Mouse (Mus musculus) CH12F3 (cell line): ENCODE measurements around the gene C2cd5.

Experiments
- in situ Hi-C: fragments of 300-500 bp; cut with MboI; formaldehyde crosslinking; loops from 2 replicates; pipeline ENCODE4 v1.14.3; 2020; ENCODE audit warnings: low sequenced_read_pairs

Gene C2cd5

DNA sequence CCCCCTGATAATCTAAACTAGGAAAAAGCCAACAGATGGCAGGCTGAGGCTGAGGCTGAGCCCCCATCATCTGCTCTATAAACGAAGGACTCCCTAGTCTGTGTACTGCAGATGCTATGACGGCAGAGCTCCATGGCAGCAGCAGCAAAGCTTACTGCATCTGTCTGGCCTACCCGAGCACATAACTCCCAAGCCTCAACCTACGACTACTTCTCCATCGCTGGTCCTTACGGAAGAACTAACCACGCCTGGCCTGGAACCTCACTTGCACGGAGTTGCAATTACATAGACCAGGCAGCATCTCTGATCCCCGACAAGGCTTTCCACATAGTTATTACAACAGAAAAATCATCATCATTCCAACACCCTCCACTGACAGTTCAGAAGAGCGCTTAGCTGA is 23.5 kb downstream of the C2cd5 start:
- in situ Hi-C loops, result no loop called here

DNA sequence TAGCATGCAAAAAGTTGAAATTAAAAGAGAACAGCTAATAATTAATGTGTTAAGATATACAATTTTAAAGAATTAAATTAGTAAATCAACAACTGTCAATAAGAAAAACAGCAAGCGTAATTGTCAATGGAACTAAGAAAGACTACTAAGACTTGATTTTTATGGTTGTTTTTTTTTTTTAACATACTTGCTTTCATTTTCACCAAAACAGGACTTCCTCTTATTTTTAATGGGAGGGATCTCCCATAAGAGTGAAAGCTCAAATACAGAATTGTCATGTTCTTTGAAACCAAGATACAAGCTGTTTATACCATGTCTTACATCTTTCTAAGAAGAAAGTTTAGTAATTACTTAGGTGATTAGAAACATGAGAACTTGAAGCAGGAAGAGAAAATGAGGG is 26.0 kb downstream of the C2cd5 start:
- in situ Hi-C loops, result no loop called here

DNA sequence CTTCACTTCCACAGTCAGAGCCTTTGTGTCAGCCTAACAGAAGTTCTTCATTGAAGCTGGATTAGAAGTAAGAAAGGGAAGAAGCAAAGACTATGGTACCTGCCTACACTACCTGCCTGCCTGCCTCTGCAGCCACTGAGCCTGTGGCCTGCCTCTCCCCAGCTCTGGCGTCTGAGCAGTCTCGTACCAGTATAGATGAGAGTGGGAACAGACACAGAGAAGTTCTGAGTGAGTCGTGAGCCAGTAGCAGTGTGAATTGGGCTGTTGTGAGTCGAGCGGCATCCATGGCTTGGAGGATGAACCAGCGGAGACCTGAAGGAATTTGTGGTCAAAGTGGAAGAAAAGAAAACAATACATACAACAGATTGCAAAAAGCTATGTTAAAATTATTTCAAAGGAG is 26.5 kb downstream of the C2cd5 start:
- in situ Hi-C loops, result no loop called here

DNA sequence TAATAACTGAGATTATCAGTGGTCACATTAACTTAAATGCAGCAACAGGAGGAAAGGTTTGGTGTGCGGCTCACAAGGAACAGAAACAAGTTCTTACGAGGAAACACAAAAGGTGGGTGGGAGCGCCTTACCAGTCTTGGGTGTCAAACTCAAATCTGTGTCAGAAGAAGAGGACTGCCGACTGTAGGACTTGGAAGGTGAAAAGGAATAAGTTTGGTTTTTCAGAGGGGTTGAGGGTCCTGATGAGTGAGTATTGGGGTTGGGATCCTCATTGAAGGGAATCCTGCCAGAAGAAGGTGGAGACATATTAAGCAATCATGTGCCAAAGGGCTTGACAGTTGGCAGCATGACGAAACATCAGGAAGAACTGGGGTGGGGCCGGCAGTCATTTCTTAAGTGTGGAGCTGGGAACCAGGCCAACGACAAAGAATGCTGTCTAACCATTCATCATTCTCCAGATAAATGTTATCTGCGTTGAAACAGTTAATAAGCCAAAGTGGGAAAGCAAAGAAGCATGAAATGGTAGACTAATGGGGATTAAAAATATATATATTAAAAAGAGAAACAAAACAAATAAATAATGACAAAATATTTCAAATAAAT is 27.4 kb downstream of the C2cd5 start:
- in situ Hi-C loops, result no loop called here

DNA sequence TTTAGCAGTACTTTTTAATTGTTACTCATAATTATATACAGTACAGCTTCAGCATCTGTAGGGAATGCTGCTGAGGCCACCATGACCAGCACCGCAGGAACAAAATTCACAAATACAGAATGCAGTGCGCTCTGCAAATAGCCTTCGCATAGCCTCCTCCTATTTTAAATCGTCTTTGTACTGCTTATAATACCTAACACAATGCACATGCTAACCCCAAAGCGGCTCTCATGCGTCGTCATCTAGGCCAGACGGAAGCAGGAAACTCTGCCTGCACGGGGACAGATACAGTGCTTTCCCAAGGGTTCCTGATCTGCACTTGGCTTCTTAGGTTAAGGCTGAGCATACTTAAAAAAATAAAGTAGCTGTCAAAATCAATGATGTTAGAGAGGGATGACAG is 29.2 kb downstream of the C2cd5 start:
- in situ Hi-C loops, result no loop called here

DNA sequence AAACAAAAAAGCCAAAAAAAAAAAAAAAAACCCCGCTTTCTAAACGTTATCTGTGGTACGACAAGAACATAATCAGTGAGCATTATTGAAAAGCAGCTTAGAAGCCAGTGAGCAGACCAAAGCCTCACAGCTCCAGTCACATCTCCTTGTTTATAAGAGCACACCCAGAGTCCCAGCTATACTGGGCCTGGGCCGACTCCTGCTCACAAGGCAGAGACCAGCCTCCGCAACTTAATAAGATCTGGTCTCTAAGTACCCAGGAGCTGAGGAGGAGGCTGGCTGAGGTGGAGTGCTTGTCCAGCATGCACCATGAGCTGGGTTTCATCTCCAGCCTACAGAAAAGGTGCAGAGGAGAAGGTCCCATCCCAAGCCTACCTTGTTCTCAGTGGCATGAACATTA is 29.9 kb downstream of the C2cd5 start:
- in situ Hi-C loops, result no loop called here

DNA sequence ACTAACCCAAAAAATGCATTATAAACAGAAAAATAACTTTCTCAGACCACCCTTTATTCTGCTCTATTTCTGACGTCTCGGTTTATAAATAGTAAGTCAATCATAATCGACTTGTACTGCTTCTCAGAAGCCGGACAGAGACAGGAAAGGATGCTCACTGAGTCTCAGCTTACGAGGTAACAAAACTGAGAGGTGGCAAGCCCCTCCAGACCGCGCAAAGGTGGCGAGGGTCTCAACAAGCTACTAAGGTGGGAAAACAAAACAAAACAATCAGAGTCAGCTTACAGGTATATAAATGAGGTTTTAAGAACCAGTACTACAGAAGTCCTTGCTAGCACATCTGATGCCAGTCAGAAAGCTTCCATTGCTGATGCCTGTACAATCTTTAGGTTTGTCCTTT is 30.3 kb downstream of the C2cd5 start:
- in situ Hi-C loops, result no loop called here

DNA sequence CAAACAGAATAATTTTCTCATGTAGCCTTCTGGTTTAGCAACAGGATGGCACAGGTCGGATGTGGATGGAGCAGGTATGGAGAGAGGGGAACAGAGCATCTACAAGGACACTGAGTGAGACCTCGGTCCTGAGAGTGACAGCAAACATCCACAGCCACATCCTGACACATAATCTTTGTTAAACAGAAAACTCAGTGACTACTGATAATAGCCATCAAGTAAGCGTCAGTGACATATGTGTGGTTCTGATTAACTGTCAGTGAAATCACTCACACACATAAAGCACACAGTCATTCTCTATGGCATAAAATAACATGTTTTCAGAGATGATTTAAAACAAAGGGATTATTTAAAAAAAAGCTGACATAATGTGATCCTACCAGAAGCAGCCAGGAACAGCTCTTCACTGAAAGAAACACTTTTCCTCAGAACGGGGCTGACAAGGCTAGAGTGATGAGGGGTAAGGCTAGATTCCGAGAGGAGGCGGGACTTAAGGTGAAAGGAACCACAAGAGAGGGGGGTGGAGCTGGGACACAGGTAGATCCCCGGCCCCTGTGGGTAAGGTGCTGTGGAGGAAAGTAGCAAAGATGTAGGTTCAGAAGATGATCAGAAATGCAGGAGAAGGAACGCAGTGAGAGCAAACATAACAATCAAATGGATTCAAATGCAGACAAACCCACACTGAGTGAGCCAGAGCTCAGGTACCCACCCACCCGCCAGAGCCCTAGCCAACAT is 31.6 kb downstream of the C2cd5 start:
- in situ Hi-C loops, result no loop called here

DNA sequence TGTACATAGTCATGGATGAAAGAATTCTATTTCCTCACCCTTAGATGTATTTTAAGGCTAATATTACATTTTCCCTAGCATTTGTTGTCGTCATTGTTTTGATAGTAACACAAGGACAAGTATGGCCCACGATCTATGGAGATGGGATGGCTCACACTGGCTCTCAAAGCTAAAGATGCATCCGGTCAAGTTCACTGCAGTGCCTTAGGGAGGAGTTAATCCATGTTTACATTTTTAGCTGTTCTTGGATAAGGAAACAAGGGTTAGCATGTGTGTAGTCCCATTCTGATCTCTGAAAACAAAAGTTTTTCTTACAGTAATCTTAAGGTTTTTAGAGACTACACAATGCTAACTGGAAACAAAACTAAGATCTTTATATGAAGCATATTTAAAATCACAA is 32.3 kb downstream of the C2cd5 start:
- in situ Hi-C loops, result no loop called here

DNA sequence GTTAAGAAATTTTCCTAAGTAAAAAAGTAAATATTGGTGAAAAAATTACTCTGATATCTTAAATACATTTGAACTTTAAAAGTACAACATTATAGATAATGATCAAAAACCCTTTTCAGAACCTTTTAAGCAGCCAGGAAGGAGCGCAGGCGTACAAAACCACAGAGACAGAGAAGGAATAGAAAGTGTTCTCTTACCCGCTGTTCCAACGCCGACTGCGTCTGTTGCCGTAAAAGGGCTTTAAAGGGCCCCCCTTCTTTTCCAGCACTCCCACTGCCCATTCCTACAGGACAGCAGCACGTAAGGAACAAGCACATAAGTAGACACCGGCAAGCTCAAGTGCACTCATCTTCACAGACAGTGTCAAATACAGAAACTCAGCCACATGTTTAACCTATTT is 33.1 kb downstream of the C2cd5 start:
- in situ Hi-C loops, result no loop called here

DNA sequence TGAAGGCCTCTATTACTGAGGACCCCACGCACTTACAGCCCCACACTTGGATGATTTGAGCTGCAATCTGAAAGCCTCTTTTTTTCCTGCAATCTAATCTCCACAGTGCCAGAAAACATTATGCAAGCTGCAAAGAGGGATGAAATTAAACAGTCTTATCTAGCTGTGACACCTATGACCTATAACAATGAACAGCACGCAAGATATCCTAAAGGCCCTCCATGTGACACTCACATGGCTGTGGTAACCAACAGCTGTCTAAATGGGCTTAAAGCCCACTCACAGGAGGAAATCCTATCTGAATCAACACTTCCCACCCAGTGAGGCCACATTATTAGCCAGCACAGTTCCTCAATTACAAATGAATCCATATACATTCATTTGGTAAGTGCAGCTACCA is 35.9 kb downstream of the C2cd5 start:
- in situ Hi-C loops, result no loop called here

DNA sequence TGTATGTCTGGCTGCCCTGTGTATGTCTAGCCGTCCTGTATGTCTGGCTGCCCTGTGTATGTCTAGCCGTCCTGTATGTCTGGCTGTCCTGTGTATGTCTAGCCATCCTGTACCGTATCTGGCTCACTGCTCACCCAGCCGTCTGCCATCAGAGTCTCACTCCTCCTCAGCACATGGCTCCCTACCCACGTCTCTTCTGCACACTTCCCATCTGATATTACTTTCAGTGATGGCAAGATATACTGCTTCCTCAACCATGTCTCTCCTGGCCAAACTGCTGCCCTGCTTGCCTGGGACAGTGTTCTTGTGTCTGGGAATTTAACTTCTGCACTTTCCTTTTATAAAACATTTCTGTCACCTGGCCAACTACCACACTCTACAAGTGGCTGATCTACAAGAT is 42.3 kb downstream of the C2cd5 start:
- in situ Hi-C loops, result no loop called here

DNA sequence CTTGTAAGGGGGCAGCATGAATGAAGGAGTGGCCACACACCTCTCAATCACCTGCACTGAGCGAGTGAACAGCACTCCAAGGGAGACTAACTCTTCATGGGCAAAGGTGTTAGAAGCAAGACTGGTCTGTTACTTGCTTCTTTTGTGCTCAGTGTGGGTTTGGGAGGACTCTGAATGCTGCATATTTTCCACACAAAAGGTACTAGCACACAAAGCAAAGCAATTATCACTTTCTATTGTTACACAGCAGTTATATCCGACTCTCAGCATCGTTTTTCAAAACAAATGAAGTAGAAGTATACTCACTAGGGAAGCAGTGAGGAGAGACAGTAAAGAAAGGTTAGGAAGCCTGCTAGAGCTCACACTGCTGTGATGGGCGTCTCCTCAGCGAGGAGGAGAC is 48.4 kb downstream of the C2cd5 start:
- in situ Hi-C loops, result no loop called here

DNA sequence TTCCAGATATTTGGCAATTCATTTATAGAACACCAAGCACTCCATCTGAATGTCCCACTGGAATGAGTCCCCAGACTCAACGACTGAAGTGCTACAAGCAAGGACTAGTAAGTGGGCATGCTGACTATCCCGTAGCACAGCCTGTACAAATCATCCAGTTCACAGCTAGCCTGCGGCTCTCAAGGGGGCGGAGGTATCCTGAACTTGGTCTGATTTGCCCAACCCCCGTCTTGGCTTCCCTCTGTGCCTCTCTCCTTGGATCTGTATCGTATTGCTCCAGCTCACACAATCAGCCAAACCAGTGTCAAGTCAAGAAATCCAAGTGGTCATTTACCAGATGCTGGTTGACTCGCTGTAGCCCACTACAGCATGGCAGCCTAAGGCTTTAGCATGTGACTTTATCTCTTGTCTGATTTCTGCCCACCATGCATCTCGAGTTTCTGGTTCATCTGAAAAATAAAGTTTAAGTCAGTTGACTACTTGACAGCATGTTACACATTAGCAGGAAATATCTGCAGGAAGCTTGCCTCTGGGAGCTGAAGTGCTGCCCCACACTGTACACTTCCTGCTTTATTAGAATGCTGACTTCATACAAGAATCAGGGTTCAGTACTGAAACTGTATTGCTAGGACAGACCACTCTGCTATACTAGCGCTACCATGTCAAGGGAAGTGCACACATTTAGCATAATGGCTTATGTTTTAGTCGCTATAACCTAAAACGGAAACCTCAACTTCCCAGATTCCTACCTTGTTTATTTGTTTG is 50.0 kb downstream of the C2cd5 start:
- in situ Hi-C loops, result no loop called here

DNA sequence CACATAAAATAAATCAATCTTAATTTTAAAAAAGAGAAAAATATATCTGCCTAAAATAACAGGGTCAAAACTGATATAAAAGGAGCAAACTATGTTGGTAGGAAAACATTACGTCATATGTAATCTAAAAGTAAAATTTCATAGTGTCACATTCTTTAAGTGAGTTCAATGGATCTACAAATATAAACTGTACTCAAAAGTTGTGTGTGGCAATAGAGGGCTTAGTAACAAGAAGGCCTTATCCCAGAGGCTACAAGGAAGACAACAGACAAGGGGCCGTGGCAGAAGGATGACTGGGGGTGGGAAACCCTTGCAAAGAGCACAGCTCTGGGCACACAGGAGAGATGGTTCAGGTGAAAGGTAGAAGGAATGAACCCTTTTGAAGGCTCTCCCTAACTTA is 50.8 kb downstream of the C2cd5 start:
- in situ Hi-C loops, result no loop called here

DNA sequence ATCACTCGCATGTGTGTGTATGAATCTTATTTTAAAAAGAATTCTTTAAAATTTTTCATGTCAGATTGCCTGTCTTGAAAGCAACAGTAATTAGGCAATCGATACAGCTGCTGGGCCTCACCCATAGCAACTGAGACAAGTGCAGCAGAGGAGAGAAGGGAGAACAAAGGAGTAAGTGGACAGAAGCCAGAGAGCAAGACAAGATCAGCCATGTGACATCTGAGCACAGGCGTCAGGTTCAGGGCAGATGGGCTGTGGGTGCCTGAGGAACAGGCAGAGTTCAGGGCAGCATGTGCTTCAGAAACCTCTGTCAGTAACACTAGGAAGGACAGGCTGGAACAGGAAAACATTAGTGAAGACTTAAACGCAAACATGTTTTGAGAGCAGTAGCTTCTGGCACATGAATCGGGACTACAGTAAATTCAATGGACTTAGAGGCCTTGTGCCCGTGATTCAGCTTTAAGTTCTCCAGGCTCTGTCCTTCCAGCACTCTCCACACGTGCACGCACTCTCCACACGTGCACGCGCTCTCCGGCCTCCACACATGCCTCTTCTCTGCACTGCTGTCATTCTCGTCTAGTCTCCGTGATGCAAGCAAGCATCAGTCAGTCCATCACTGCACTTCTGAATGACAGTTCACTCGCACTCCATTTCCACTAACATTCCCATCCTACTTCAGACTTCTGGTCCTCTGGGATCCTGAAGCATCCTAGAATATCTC is 52.2 kb downstream of the C2cd5 start:
- in situ Hi-C loops, result no loop called here

DNA sequence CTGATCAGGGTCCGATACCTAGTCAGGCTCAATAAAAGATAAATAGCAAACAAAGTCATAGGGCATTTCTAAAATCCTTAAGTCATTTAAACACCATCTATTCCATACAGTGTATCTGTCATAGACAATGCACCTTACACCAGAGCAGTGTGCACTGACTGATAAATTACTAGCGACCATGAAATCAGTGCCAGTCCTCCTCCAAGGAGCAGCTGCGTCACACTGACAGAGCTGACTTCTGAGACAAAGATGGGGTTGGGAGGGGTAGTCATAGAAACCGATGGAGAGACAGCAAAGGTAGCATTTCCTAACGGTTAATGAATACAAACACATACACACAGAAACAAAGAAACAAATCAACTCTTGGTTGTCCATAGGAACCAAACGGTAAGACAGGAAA is 58.4 kb downstream of the C2cd5 start:
- in situ Hi-C loops, result no loop called here

DNA sequence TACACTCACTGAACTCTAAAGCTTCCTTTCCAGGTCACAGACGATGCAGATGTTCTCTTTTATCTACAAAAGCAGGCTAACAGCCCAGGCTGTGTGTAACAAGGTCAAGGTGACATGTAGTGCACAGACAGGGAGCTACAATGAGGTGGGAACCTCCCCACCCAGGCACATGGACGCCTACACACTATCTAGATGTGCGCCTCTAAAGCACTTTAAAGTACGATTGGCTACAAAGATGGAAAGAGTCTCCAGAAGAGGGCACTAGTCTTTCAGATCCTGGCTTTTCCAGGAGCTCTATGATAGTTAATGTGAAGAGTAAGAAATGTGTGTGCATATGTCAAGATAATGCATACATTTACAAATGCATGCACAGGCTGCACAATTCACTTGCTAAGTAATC is 64.7 kb downstream of the C2cd5 start:
- in situ Hi-C loops, result no loop called here

DNA sequence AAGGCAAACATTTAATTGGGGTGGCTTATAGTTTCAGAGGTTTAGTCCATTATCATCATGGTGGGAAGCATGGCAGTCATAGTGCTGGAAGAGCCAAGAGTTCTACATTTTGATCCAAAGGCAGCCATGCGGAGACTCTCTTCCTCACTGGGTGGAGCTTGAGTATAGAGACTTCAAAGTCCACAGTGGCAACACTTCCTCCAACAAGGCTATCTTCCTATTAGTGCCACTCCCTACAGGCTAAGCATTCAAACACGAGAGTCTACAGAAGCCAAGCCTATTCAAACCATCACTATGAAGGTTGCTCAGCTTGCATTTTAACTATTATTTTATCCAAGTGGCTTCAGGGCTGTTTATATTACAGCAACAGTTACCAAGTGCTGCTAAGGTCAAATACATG is 65.4 kb downstream of the C2cd5 start:
- in situ Hi-C loops, result no loop called here

DNA sequence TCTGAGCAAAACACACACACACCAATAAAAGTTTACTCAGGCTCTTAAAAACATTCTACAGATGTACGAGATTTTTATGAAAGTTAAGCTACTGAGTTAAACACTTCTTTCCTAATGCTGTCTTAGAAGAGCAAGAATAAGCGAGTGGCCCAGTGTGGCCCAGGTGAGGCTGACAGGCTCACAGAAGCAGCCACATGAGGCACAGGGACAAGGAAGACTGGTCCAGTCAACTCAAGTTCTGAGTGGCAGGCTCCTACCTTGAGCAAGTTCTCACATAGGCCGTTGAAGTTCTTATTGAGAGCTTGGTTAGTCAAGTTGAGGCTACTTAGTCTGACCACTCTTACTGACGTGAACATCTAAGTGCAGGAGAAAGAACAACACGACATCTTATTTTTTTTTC is 69.4 kb downstream of the C2cd5 start:
- in situ Hi-C loops, result no loop called here

DNA sequence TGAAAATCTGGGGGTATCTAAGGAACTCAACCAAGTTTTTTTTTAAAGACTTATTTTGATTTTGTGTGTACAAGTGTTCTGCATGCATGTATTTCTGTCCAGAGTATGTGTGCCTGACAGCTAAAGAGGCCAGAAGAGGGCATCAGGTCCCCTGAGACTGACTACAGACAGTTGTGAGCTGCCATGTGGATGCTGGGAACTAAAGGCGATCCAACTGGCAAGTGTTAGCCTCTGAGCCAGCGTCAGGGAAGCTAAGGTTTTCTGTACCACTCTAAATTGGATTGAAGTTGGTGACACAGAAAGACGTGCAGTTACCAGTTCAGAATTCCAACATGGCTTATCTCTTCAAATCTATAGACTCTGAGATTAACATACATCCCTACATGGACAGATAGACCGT is 72.0 kb downstream of the C2cd5 start:
- in situ Hi-C loops, result no loop called here

DNA sequence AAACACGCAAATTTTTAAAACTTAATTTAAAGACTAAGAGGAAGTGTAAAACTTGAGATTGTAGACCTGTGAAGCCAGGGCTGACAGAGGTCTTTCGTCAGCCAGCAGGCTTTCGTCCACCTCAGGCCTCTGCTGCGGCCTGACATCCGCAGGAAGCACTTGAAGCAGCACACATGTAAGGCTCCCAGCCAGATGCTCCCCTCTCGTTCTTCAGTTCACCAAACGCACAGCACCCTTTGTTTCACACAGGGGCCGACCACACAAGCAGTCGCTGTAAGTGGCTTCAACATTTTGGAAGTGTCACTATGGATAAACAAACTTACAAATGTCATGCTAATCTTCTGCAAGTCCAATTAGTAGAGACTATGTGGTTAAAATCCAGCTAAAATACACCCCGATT is 72.5 kb downstream of the C2cd5 start:
- in situ Hi-C loops, result no loop called here
